Mouse (Mus musculus): ENCODE measurements around the gene Ten1.

GRCm38 (mm10) chr11:116215991-116216390 lies 17.3 kb downstream of the Ten1 start:
- no peak for TF ChIP-seq POLR2A (IDR thresholded peaks at IDR 0.05; ENCODE audit: borderline replicate concordance, control insufficient read depth, low read depth, low read length)
- TF ChIP-seq CTCF (IDR thresholded peaks at IDR 0.05; ENCODE audit: control insufficient read depth, insufficient read depth, low read length), result no peak

All from bone marrow, adult 2 months (tissue).